Mouse (Mus musculus): Measurements from ENCODE around the gene Myl4.
"Not testable (repeated sequence)": the region's sequence is repeated elsewhere in the genome, so short reads cannot be mapped to it uniquely, and the experiment has no call there.

Gene Myl4

GRCm38 (mm10) chr11:104550406-104550974, at the start of gene Myl4, which contains the start of gene Cdc27:
Gene Myl4, plus strand, starts transcription at chr11:104550663.
Gene Cdc27, minus strand, starts transcription at chr11:104550620.
- peak; percentile 99 to 100 for DNase-seq (ENCODE audit: inconsistent age in 2 of 2, low spot score in 1 of 2)

GRCm38 (mm10) chr11:104508455-104508854, 42.0 kb upstream of the Myl4 start:
- no peak for DNase-seq (ENCODE audit: inconsistent age in 2 of 2, low spot score in 1 of 2)

GRCm38 (mm10) chr11:104510606-104511005, 39.9 kb upstream of the Myl4 start:
- DNase-seq (ENCODE audit: inconsistent age in 2 of 2, low spot score in 1 of 2): peak in 1 of 2 experiments; percentile 57

GRCm38 (mm10) chr11:104512436-104512835, 38.0 kb upstream of the Myl4 start:
- peak; percentile 46 to 79 for DNase-seq (ENCODE audit: inconsistent age in 2 of 2, low spot score in 1 of 2)

- no peak for DNase-seq (ENCODE audit: inconsistent age in 2 of 2, low spot score in 1 of 2)
These were observed 24.5 kb upstream of the Myl4 start for GRCm38 (mm10) chr11:104525935-104526334.

- DNase-seq (ENCODE audit: inconsistent age in 2 of 2, low spot score in 1 of 2): no peak
These were observed 13.6 kb upstream of the Myl4 start for GRCm38 (mm10) chr11:104536843-104537242.

- DNase-seq (ENCODE audit: inconsistent age in 2 of 2, low spot score in 1 of 2): no peak
These were observed 12.4 kb upstream of the Myl4 start for GRCm38 (mm10) chr11:104537945-104538555.

GRCm38 (mm10) chr11:104539811-104540210, 10.7 kb upstream of the Myl4 start:
- no peak for DNase-seq (ENCODE audit: inconsistent age in 2 of 2, low spot score in 1 of 2)

- not testable (repeated sequence) for DNase-seq (ENCODE audit: inconsistent age in 2 of 2, low spot score in 1 of 2)
These were observed 7.1 kb upstream of the Myl4 start for GRCm38 (mm10) chr11:104543337-104543736.

GRCm38 (mm10) chr11:104544507-104544906, 6.0 kb upstream of the Myl4 start:
- no peak for DNase-seq (ENCODE audit: inconsistent age in 2 of 2, low spot score in 1 of 2)

GRCm38 (mm10) chr11:104547502-104547901, 3.0 kb upstream of the Myl4 start:
- no peak for DNase-seq (ENCODE audit: inconsistent age in 2 of 2, low spot score in 1 of 2)

- peak in 1 of 2 experiments; percentile 46 for DNase-seq (ENCODE audit: inconsistent age in 2 of 2, low spot score in 1 of 2)
These were observed 741 bp upstream of the Myl4 start for GRCm38 (mm10) chr11:104549438-104550405.

- DNase-seq (ENCODE audit: inconsistent age in 2 of 2, low spot score in 1 of 2): peak in 1 of 2 experiments; percentile 61
These were observed 7.6 kb downstream of the Myl4 start for GRCm38 (mm10) chr11:104558065-104558464.

GRCm38 (mm10) chr11:104558651-104559403, 8.4 kb downstream of the Myl4 start:
- DNase-seq (ENCODE audit: inconsistent age in 2 of 2, low spot score in 1 of 2): peak in 1 of 2 experiments; percentile 56

- peak in 1 of 2 experiments; percentile 54 for DNase-seq (ENCODE audit: inconsistent age in 2 of 2, low spot score in 1 of 2)
These were observed 10.5 kb downstream of the Myl4 start for GRCm38 (mm10) chr11:104560971-104561370.

GRCm38 (mm10) chr11:104563496-104563895, 13.0 kb downstream of the Myl4 start:
- no peak for DNase-seq (ENCODE audit: inconsistent age in 2 of 2, low spot score in 1 of 2)

- DNase-seq (ENCODE audit: inconsistent age in 2 of 2, low spot score in 1 of 2): peak in 1 of 2 experiments; percentile 60
These were observed 14.7 kb downstream of the Myl4 start for GRCm38 (mm10) chr11:104565172-104565571.

- DNase-seq (ENCODE audit: inconsistent age in 2 of 2, low spot score in 1 of 2): no peak
These were observed 15.6 kb downstream of the Myl4 start for GRCm38 (mm10) chr11:104566097-104566496.

GRCm38 (mm10) chr11:104566796-104567195, 16.3 kb downstream of the Myl4 start:
- DNase-seq (ENCODE audit: inconsistent age in 2 of 2, low spot score in 1 of 2): no peak

GRCm38 (mm10) chr11:104567736-104568135, 17.3 kb downstream of the Myl4 start:
- no peak for DNase-seq (ENCODE audit: inconsistent age in 2 of 2, low spot score in 1 of 2)

GRCm38 (mm10) chr11:104568326-104568725, 17.9 kb downstream of the Myl4 start:
- no peak for DNase-seq (ENCODE audit: inconsistent age in 2 of 2, low spot score in 1 of 2)

Measured in adrenal gland, adult (tissue).